Mouse (Mus musculus) embryonic facial prominence, embryonic 15.5 days (tissue): ENCODE data around the gene Scarb2. TPM values are rescaled to one million over a fixed set of nuclear protein-coding genes. Genes with fewer than 3 reads are reported as not detected.

Experiments used
- ATAC-seq: fragments of 200-750 bp; cut with Nextera tagmentation; 2 replicates; pipeline ENCODE4 v1.8.0; 2017; ENCODE audit warnings: low read depth, moderate TSS enrichment; ENCODE audit not compliant: insufficient number of reproducible peaks, low FRiP score, low TSS enrichment
- H3K27ac ChIP-seq: fragments of 300-500 bp; sonication (generic); replicated peaks from 2 replicates; pipeline ENCODE4 v1.5.1; 2015; ENCODE audit warnings: mild to moderate bottlenecking, inconsistent platforms
- H3K27me3 ChIP-seq: fragments of 300-500 bp; sonication (generic); 2 replicates; pipeline ENCODE4 v1.6.1; 2015; ENCODE audit warnings: inconsistent platforms
- H3K36me3 ChIP-seq: fragments of 300-500 bp; sonication (generic); 2 replicates; pipeline ENCODE4 v1.6.1; 2015; ENCODE audit warnings: mild to moderate bottlenecking, inconsistent platforms
- H3K4me1 ChIP-seq: fragments of 300-500 bp; sonication (generic); 2 replicates; pipeline ENCODE4 v1.6.1; 2015; ENCODE audit warnings: inconsistent platforms
- H3K4me2 ChIP-seq: fragments of 300-500 bp; sonication (generic); replicated peaks from 2 replicates; pipeline ENCODE4 v1.6.1; 2015; ENCODE audit warnings: mild to moderate bottlenecking, inconsistent platforms
- H3K4me3 ChIP-seq: fragments of 300-500 bp; sonication (generic); replicated peaks from 2 replicates; pipeline ENCODE4 v1.5.1; 2015; ENCODE audit warnings: mild to moderate bottlenecking, inconsistent platforms
- H3K9ac ChIP-seq: fragments of 300-500 bp; sonication (generic); 2 replicates; pipeline ENCODE4 v1.6.1; 2015; ENCODE audit warnings: inconsistent platforms
- H3K9me3 ChIP-seq: fragments of 300-500 bp; sonication (generic); replicated peaks from 2 replicates; pipeline ENCODE4 v1.6.1; 2016; ENCODE audit warnings: inconsistent platforms
- WGBS: fragments of 180-500 bp; shearing (Covaris S2); methylation state at CpG from one replicate; pipeline ENCODE4 v1.1.7; 2015; 5-methylcytosine and 5-hydroxymethylcytosine counted together
- polyA plus RNA-seq: library from polyadenylated mRNA; unstranded; fragments of >200 nt; fragmentation: Nextera tagmentation; extraction: Ambion mirVana; gene quantifications from 2 replicates; pipeline ENCODE4 v1.2.1, GENCODE M21; 2015

The Scarb2 gene
- polyA plus RNA-seq, 1 experiment from 2014 or later: 12.4 TPM

- Histone ChIP-seq H3K4me2 (no peak overlapping the region), H3K4me1 (no peaks in the 10 kb centered on the region), H3K9me3 (no peaks in the 10 kb centered on the region), H3K27me3 (no peaks in the 10 kb centered on the region), H3K27ac (no peak overlapping the region), H3K9ac (no peak overlapping the region), H3K4me3 (no peak overlapping the region), H3K36me3 (peaks cover 4% of the 10 kb centered on the region)
- no peak for ATAC-seq
- WGBS: 82% methylated on average over 9 of the region's 9 CpGs
These were observed 97.1 kb downstream of the Scarb2 start for GRCm38 (mm10) chr5:92409361-92410155.

GRCm38 (mm10) chr5:92404400-92404678 lies 102.3 kb downstream of the Scarb2 start:
- no peak overlapping the region for H3K4me2 ChIP-seq
- H3K27me3 ChIP-seq: no peaks in the 10 kb centered on the region
- ATAC-seq: no peak
- 21% methylated on average over 2 of the region's 2 CpGs for WGBS
- H3K9ac ChIP-seq: no peak overlapping the region
- H3K4me1 ChIP-seq: no peaks in the 10 kb centered on the region
- no peak overlapping the region for H3K4me3 ChIP-seq
- no peaks in the 10 kb centered on the region for H3K36me3 ChIP-seq
- no peaks in the 10 kb centered on the region for H3K9me3 ChIP-seq
- H3K27ac ChIP-seq: no peak overlapping the region

- WGBS: 47% methylated on average over 10 of the region's 10 CpGs
- ATAC-seq: no peak
- H3K4me2 ChIP-seq: no peak overlapping the region
These were observed 102.9 kb downstream of the Scarb2 start for GRCm38 (mm10) chr5:92403562-92404399.

GRCm38 (mm10) chr5:92402816-92403215 lies 103.8 kb downstream of the Scarb2 start:
- Histone ChIP-seq H3K27me3 (no peaks in the 10 kb centered on the region), H3K9ac (no peak overlapping the region), H3K4me3 (no peak overlapping the region), H3K9me3 (no peaks in the 10 kb centered on the region), H3K4me1 (no peaks in the 10 kb centered on the region), H3K36me3 (no peaks in the 10 kb centered on the region), H3K27ac (no peak overlapping the region), H3K4me2 (peak overlapping the region; percentile 15; the same call in 1 of the 2 replicates)
- 29% methylated on average over 9 of the region's 9 CpGs for WGBS
- ATAC-seq: no peak

More at GRCm38 (mm10) chr5:92403562-92404399, 102.9 kb downstream of the Scarb2 start:
- Histone ChIP-seq H3K4me1 (no peaks in the 10 kb centered on the region), H3K9ac (no peak overlapping the region), H3K27ac (no peak overlapping the region), H3K4me3 (no peak overlapping the region), H3K36me3 (no peaks in the 10 kb centered on the region), H3K9me3 (no peaks in the 10 kb centered on the region), H3K27me3 (no peaks in the 10 kb centered on the region)

GRCm38 (mm10) chr5:92398153-92398552 lies 108.5 kb downstream of the Scarb2 start:
- Histone ChIP-seq H3K4me3 (no peak overlapping the region), H3K27ac (no peak overlapping the region), H3K9me3 (no peaks in the 10 kb centered on the region), H3K9ac (no peak overlapping the region), H3K36me3 (no peaks in the 10 kb centered on the region), H3K4me1 (no peaks in the 10 kb centered on the region), H3K4me2 (no peak overlapping the region), H3K27me3 (peaks cover 10% of the 10 kb centered on the region)
- 22% methylated on average over 5 of the region's 5 CpGs for WGBS
- 0 out of 2 replicates have a peak, but pooled peaks have one; percentile 51 for ATAC-seq

- no peak overlapping the region for H3K4me3 ChIP-seq
- H3K9ac ChIP-seq: no peak overlapping the region
- peaks cover 19% of the 10 kb centered on the region for H3K27me3 ChIP-seq
- whole genome bisulfite sequencing: 87% methylated on average over 6 of the region's 6 CpGs
- H3K4me2 ChIP-seq: no peak overlapping the region
- no peaks in the 10 kb centered on the region for H3K4me1 ChIP-seq
- no peak for ATAC-seq
- H3K36me3 ChIP-seq: no peaks in the 10 kb centered on the region
- H3K9me3 ChIP-seq: no peaks in the 10 kb centered on the region
- H3K27ac ChIP-seq: no peak overlapping the region
These were observed 110.2 kb downstream of the Scarb2 start for GRCm38 (mm10) chr5:92396476-92396875.

- Histone ChIP-seq H3K4me3 (no peak overlapping the region), H3K9ac (no peak overlapping the region), H3K4me2 (no peak overlapping the region), H3K4me1 (no peaks in the 10 kb centered on the region), H3K36me3 (no peaks in the 10 kb centered on the region), H3K9me3 (no peaks in the 10 kb centered on the region), H3K27me3 (peaks cover 25% of the 10 kb centered on the region), H3K27ac (no peak overlapping the region)
- 86% methylated on average over 3 of the region's 3 CpGs for WGBS
- ATAC-seq: no peak
These were observed 110.9 kb downstream of the Scarb2 start for GRCm38 (mm10) chr5:92395764-92396163.

- Histone ChIP-seq H3K9ac (no peak overlapping the region), H3K27me3 (peaks cover 36% of the 10 kb centered on the region), H3K27ac (no peak overlapping the region), H3K4me1 (no peaks in the 10 kb centered on the region), H3K4me3 (no peak overlapping the region), H3K36me3 (no peaks in the 10 kb centered on the region), H3K9me3 (no peaks in the 10 kb centered on the region), H3K4me2 (no peak overlapping the region)
- no peak for ATAC-seq
- WGBS: 59% methylated on average over 10 of the region's 10 CpGs
These were observed 112.8 kb downstream of the Scarb2 start for GRCm38 (mm10) chr5:92393863-92394262.

GRCm38 (mm10) chr5:92392542-92392941 lies 114.1 kb downstream of the Scarb2 start:
- Histone ChIP-seq H3K9me3 (no peaks in the 10 kb centered on the region), H3K27ac (no peak overlapping the region), H3K27me3 (peaks cover 36% of the 10 kb centered on the region), H3K4me3 (peak overlapping the region; percentile 18), H3K4me2 (peak overlapping the region; percentile 33), H3K4me1 (0 out of 2 replicates have a peak, but pooled peaks cover under 1% of the 10 kb centered on the region), H3K36me3 (no peaks in the 10 kb centered on the region), H3K9ac (no peak overlapping the region)
- ATAC-seq: no peak
- 41% methylated on average over 18 of the region's 18 CpGs for WGBS
